Comparison of ENCODE assay signal across 15 mouse cellular contexts in genomic region chr10:61369755-61370154, GRCm38 (mm10). TPM values are rescaled to one million over a fixed set of nuclear protein-coding genes. Genes with fewer than 3 reads are reported as not detected.
DNase-seq lines count a peak whose midpoint lies in the region; ATAC-seq and TF ChIP-seq lines count a peak whose summit lies in the region.
"Had no signal": no experiment of that assay in that cellular context is flagged by ENCODE, and none has a peak within 500 bp of the region (broad histone marks: within the 10 kb centered on the region; RNA-seq: fewer than 3 reads in every experiment).

No protein-coding gene starts in this region.

- H3K9ac ChIP-seq in lung, embryonic 16.5 days (ENCODE audit: low read length): no peak overlapping the region
- no peak overlapping the region for H3K9ac ChIP-seq in limb, embryonic 13.5 days
- H3K9ac ChIP-seq: forebrain, postnatal 0 days; liver, embryonic 13.5 days had no signal

- DNase-seq in heart, adult 11 months: peak; percentile 97
- DNase-seq in heart, embryonic 10.5 days (ENCODE audit: low spot score): no peak
- DNase-seq in kidney, adult 2 months: no peak
- no peak for DNase-seq in kidney, adult 11 months
- no peak for DNase-seq in lung, postnatal 36 days
- DNase-seq in frontal cortex, postnatal 10 days (ENCODE audit: low spot score in 2 of 2): no peak
- DNase-seq: cerebellum, postnatal 36 days; forebrain, postnatal 0 days; liver, embryonic 13.5 days; right cerebral cortex, postnatal 4 days; thymus, postnatal 4 days had no signal

- WGBS in heart, embryonic 10.5 days: 69% methylated on average over 5 of the region's 5 CpGs
- 61% methylated on average over 5 of the region's 5 CpGs for WGBS in kidney, adult 2 months
- 51% methylated on average over 5 of the region's 5 CpGs for WGBS in lung, embryonic 16.5 days
- 43% methylated on average over 5 of the region's 5 CpGs for WGBS in limb, embryonic 13.5 days

- H3K27me3 ChIP-seq in heart, embryonic 10.5 days (ENCODE audit: insufficient read depth, poor library complexity, severe bottlenecking): 0 out of 2 replicates have a peak, but pooled peaks cover 3% of the 10 kb centered on the region
- no peaks in the 10 kb centered on the region for H3K27me3 ChIP-seq in kidney, adult 2 months (replicated peaks; ENCODE audit: control insufficient read depth, insufficient read depth, low read length)
- no peaks in the 10 kb centered on the region for H3K27me3 ChIP-seq in lung, embryonic 16.5 days (ENCODE audit: control insufficient read depth, insufficient read depth, low read depth, low read length)
- no peaks in the 10 kb centered on the region for H3K27me3 ChIP-seq in limb, embryonic 13.5 days
- H3K27me3 ChIP-seq: liver, embryonic 13.5 days had no signal

- peaks cover 78% of the 10 kb centered on the region for H3K4me1 ChIP-seq in heart, embryonic 10.5 days
- H3K4me1 ChIP-seq in kidney, adult 2 months (ENCODE audit: control insufficient read depth, insufficient read depth, low read length): peaks cover 33% of the 10 kb centered on the region
- H3K4me1 ChIP-seq in lung, embryonic 16.5 days (replicated peaks; ENCODE audit: control insufficient read depth, insufficient read depth, low read length): peaks cover 48% of the 10 kb centered on the region
- peaks cover 39% of the 10 kb centered on the region for H3K4me1 ChIP-seq in limb, embryonic 13.5 days

- no peak for ATAC-seq in lung, embryonic 16.5 days (ENCODE audit: low read depth)
- ATAC-seq in limb, embryonic 13.5 days (ENCODE audit: low FRiP score, low read depth): no peak
- ATAC-seq: forebrain, postnatal 0 days; inflammation-experienced regulatory T-cells, adult 6 months had no signal

- H3K9me3 ChIP-seq in heart, embryonic 10.5 days: no peaks in the 10 kb centered on the region
- H3K9me3 ChIP-seq in lung, embryonic 16.5 days (ENCODE audit: control insufficient read depth, low read length): no peaks in the 10 kb centered on the region
- peaks cover 3% of the 10 kb centered on the region; the same call in 1 of the 2 replicates for H3K9me3 ChIP-seq in limb, embryonic 13.5 days
- H3K9me3 ChIP-seq: liver, embryonic 13.5 days; megakaryocyte, embryonic 14.5 days had no signal

- no peak for TF ChIP-seq POLR2A in kidney, adult 2 months (IDR thresholded peaks at IDR 0.05; ENCODE audit: low read depth, low read length)

- no peak for TF ChIP-seq CTCF in kidney, adult 2 months (conservative IDR thresholded peaks at IDR 0.05; ENCODE audit: insufficient read depth, insufficient read length, low read depth, low read length)

- H3K4me3 ChIP-seq in heart, embryonic 10.5 days: no peak overlapping the region
- no peak overlapping the region for H3K4me3 ChIP-seq in kidney, adult 2 months (ENCODE audit: insufficient read depth, low read depth, low read length)
- H3K4me3 ChIP-seq in lung, embryonic 16.5 days (ENCODE audit: low read length): no peak overlapping the region
- no peak overlapping the region for H3K4me3 ChIP-seq in limb, embryonic 13.5 days
- H3K4me3 ChIP-seq: liver, embryonic 13.5 days; megakaryocyte, embryonic 14.5 days had no signal

- peaks cover 7% of the 10 kb centered on the region for H3K36me3 ChIP-seq in heart, embryonic 10.5 days
- H3K36me3 ChIP-seq in kidney, adult 2 months (ENCODE audit: control insufficient read depth, insufficient read depth, low read length): no peaks in the 10 kb centered on the region
- H3K36me3 ChIP-seq in lung, embryonic 16.5 days (ENCODE audit: control insufficient read depth, insufficient read depth, low read length): no peaks in the 10 kb centered on the region; the same call in 1 of the 2 replicates
- no peaks in the 10 kb centered on the region for H3K36me3 ChIP-seq in limb, embryonic 13.5 days
- H3K36me3 ChIP-seq: liver, embryonic 13.5 days had no signal

- H3K27ac ChIP-seq in heart, embryonic 10.5 days: no peak overlapping the region; the same call in 1 of the 2 replicates
- peak overlapping the region; percentile 69 for H3K27ac ChIP-seq in kidney, adult 2 months (ENCODE audit: insufficient read depth, low read depth, low read length)
- peak overlapping the region; percentile 78 for H3K27ac ChIP-seq in lung, embryonic 16.5 days (ENCODE audit: low read length)
- H3K27ac ChIP-seq in limb, embryonic 13.5 days: peak overlapping the region; percentile 34
- H3K27ac ChIP-seq: liver, embryonic 13.5 days had no signal

- H3K4me2 ChIP-seq in lung, embryonic 16.5 days (ENCODE audit: low read depth, low read length): no peak overlapping the region; the same call in 1 of the 2 replicates
- H3K4me2 ChIP-seq in limb, embryonic 13.5 days (replicated peaks): no peak overlapping the region
- H3K4me2 ChIP-seq: liver, embryonic 13.5 days had no signal

RNA-seq across cellular contexts. Expression of gene Pald1, which starts 13.6 kb away (rescaled TPM):
- polyA plus RNA-seq in heart, embryonic 10.5 days (2016; fragmentation: Nextera tagmentation; extraction: Ambion mirVana): 34.2 and 40.8 TPM in 2 replicates
- 8.8 and 10.8 TPM in 2 replicates for polyA plus RNA-seq in kidney, adult 2 months (2012; rRNA removed)
- 49.4 and 49.9 TPM in 2 replicates for polyA plus RNA-seq in lung, embryonic 16.5 days (2015; fragmentation: Nextera tagmentation; extraction: Ambion mirVana)
- 20.2 and 24.1 TPM in 2 replicates for polyA plus RNA-seq in limb, embryonic 13.5 days (2015; fragmentation: Nextera tagmentation; extraction: Ambion mirVana)

RNA-seq across cellular contexts. Expression of gene Nodal, which starts 48.0 kb away (rescaled TPM):
- 0.28 TPM in 1 of 2 replicates, not detected in the other for polyA plus RNA-seq in heart, embryonic 10.5 days (2016; fragmentation: Nextera tagmentation; extraction: Ambion mirVana)
- 0.06 and 0.12 TPM in 2 replicates for polyA plus RNA-seq in kidney, adult 2 months (2012; rRNA removed)
- polyA plus RNA-seq in lung, embryonic 16.5 days (2015; fragmentation: Nextera tagmentation; extraction: Ambion mirVana): 0.16 and 0.20 TPM in 2 replicates
- 0.19 and 0.20 TPM in 2 replicates for polyA plus RNA-seq in limb, embryonic 13.5 days (2015; fragmentation: Nextera tagmentation; extraction: Ambion mirVana)
